Mouse (Mus musculus) CD4-positive, CD25-positive, alpha-beta regulatory T cell (primary cell): ENCODE results near the gene Olfr1387. TPM values are rescaled to one million over a fixed set of nuclear protein-coding genes. Genes with fewer than 3 reads are reported as not detected.

Source experiments
- polyA plus RNA-seq: library from polyadenylated mRNA; unstranded; fragments of 100-300 nt; shearing (Covaris generic); gene quantifications from one replicate; pipeline ENCODE4 v1.2.1, GENCODE M21; 2017

Olfr1387 gene
- not detected for polyA plus RNA-seq

GRCm38 (mm10) chr11:49455043-49455442 lies at the start of gene Olfr1387:
Gene Olfr1387, plus strand, starts transcription at chr11:49455343.

DNA sequence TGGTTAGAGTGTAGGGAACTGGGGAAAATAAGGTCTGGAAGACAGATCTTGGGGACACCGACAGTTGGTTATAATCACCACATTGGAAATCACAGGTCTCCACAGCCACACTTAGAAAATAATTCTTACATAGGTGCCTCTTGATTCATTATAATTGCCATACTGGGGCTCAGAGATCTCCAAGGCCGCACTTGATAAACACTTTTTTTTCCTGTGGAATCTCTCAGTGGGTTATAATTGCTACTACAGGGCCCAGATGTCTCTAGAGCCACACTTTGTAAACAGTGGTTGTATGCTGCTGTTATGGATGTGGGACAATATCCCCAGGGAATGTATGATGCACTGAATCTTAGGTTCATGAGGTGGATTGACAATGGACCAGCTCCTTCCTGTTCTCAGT lies 32.4 kb upstream of the Olfr1387 start, which contains the start of gene Olfr1389:
Olfr1389 (plus strand) TSS at position 301 of the 400 bp plus-strand sequence.

DNA sequence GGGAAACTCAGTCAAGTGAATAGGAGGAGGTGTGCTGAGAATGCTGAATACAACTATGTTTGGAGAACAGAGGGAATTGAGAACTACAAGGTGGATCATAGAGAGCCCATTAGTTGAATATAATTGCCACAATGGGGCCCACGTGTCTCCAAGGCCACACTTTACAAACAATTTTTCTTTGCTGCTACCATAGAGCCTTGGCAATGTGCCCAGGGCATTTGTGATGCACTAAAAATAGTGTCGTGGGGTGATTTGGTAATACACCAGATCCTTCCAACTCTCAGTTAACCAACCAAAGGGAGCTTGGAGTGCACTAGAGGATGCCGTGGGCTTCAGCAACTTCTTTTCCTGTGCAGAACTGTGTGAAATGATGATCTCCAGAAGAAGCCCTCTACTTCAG lies 18.7 kb upstream of the Olfr1387 start, which contains the start of gene Olfr1388:
Olfr1388 (plus strand) TSS at position 214 of the 400 bp plus-strand sequence.

DNA sequence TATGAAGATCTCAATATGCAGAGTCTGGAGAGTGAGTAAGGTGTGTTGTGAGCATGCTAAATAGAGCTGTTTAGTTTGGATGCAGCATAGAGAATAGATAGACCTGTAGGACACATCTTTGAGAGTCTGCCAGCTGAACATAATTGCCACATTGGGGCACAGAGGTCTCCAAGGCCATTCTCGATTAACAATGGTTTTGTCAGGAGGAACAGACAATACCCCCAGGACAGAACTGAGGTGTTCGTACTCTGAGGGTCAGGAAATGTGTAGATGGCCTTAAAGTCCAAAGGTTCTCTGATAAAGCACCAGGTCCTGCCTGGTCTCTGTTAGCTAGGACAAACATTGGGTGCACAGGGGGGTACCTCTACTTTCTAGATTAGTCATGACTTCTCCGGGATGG lies 9.6 kb downstream of the Olfr1387 start, which contains the start of gene Olfr1386:
Olfr1386 (plus strand) TSS at position 301 of the 400 bp plus-strand sequence.

GRCm38 (mm10) chr11:49488770-49489169 lies 33.6 kb downstream of the Olfr1387 start, which contains the start of gene Olfr1385:
Gene Olfr1385, plus strand, starts transcription at chr11:49489070.

Other genes starting within 250 kb of the Olfr1387 start
- 95.9 TPM for gene Mgat1, start 211.2 kb upstream of the Olfr1387 start, polyA plus RNA-seq
- gene Olfr1393, start 177.0 kb upstream of the Olfr1387 start, polyA plus RNA-seq = 0.08 TPM
- gene Olfr1392, start 170.1 kb upstream of the Olfr1387 start, polyA plus RNA-seq = not detected
- not detected for gene Olfr10, start 150.6 kb upstream of the Olfr1387 start, polyA plus RNA-seq
- gene Olfr1391, start 132.6 kb upstream of the Olfr1387 start, polyA plus RNA-seq = not detected
- not detected for gene Olfr1390, start 120.2 kb upstream of the Olfr1387 start, polyA plus RNA-seq
- gene Olfr1389, start 32.3 kb upstream of the Olfr1387 start, polyA plus RNA-seq = not detected
- gene Olfr1388, start 18.7 kb upstream of the Olfr1387 start, polyA plus RNA-seq = 0.06 TPM
- not detected for gene Olfr1386, start 9.7 kb downstream of the Olfr1387 start, polyA plus RNA-seq
- 0.05 TPM for gene Olfr1385, start 33.7 kb downstream of the Olfr1387 start, polyA plus RNA-seq
- not detected for gene Olfr1384, start 51.4 kb downstream of the Olfr1387 start, polyA plus RNA-seq
- gene Olfr1383, start 64.3 kb downstream of the Olfr1387 start, polyA plus RNA-seq = not detected
- gene Olfr1382, start 72.9 kb downstream of the Olfr1387 start, polyA plus RNA-seq = not detected
- gene Olfr1381, start 88.1 kb downstream of the Olfr1387 start, polyA plus RNA-seq = not detected
- gene Olfr1380, start 101.5 kb downstream of the Olfr1387 start, polyA plus RNA-seq = not detected
- 0.02 TPM for gene Flt4, start 153.9 kb downstream of the Olfr1387 start, polyA plus RNA-seq
- gene Scgb3a1, start 208.3 kb downstream of the Olfr1387 start, polyA plus RNA-seq = 0.77 TPM